Mouse (Mus musculus) embryo, embryonic 10.5 days (tissue): ENCODE measurements at regions not wholly inside any gene's neighbourhood (a gene's known extent, or its start where the extent isn't known, plus 50 kb on each side); places are given as distances from the start of the nearest gene placed in this dataset.
A peak's percentile ranks its signal among the peaks of the same experiment; 100 is the strongest.

ENCODE experiments used
- DNase-seq: peaks from one replicate; pipeline ENCODE4 v3.0.0-alpha.2; 2015; ENCODE audit warnings: low spot score

GRCm38 (mm10) chr13:31681571-31681970, 56.0 kb downstream of the Foxf2 start:
- no peak for DNase-seq

GRCm38 (mm10) chr13:31683311-31683710, 57.7 kb downstream of the Foxf2 start:
- no peak for DNase-seq

DNA sequence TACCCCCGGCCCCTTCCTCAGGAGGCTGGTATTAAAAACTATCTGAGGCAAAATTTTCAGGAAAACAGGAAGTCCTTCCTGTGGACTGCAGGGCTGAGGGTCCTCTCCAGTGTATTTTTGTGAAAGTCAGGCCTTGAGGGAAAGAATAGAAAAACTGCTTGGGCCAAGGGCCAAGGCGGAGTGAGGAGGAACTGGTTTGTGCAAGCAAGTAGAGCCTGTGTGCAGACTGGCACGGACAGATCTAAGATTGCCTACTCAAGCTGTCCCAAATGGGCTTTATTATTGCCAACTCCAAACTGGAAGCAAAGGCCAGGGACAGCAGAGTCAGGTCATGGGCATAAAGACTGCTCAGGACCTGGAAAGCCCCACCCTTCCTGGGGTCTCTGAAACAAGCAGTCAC, 62.9 kb downstream of the Foxf2 start:
- DNase-seq, result no peak

DNA sequence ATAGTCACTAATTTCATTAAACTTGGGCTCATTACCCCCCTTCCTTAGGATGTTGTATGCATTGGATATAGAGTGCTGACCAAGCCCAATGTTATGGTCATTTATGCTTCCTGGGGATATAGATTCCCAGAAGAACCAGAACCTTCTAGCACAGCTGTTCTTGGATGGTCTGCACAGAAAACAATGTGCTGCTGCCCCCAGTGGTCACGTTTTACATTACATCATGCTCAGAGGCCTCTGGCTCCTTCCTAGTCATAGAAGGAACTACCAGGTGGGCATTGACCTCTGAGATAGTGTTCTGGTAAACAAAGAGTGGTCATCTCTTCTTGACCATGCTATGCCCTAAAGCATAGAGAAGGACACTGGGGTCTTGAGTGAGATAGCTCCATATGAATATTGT, 63.7 kb downstream of the Foxf2 start:
- DNase-seq, result peak; percentile 54

DNA sequence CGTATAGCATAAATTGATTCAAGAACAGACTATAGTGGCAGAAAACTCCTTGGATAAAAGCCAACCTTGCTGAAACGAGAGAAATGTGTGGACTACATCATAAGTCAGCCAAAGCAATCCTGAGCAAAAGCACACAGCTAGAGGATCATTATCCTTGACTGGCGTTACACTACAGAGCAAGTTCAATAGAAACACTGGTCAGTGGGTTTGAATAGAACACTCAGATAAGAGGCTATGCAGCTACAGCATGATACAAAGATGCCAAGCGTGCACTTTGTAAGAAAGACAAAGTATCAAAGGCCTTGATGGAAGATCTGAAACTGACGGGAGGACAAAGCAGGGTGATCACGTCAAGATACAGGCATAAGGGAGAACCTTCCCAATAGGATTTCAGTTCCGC, 70.1 kb downstream of the Foxf2 start:
- DNase-seq, result no peak

DNA sequence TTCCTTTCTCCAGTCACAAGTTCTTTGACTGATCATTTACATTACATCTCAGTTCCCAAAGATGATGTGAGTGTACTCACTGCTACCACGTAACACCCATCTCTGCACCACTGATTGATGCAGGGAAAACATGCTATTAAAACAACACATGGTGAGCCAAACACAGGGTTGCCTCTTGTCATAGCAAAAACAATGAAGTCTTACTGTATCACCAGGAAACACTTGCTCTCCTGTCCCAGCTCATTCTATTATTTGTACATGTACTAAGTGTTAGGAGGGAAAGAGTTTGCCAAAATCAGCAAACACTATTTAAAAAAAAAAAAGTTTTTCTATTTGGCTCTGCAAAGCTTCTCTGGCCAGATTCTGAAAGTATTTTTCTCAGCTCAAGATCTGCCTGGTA, 78.6 kb downstream of the Foxf2 start:
- DNase-seq, result no peak

DNA sequence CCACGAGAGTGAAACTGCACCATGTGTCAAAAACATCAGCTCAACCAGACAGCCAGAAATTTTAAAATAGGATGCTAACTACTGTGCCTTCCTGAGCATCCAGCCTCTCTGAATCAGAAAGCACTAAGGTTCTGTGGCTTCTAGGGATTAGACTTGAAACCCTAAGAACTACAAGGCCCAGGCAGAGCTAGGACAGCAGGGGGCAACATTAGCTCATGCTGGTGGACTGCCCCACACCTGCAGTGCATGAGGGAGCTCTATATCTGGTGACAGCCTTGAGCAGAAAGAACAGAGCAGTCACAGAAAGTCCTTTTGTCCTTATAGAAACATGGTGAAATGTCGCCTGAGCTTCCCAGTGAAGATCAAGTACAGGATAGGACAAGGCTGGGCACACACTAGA, 79.8 kb downstream of the Foxf2 start:
- DNase-seq, result peak; percentile 49

GRCm38 (mm10) chr13:31710681-31711080, 85.1 kb downstream of the Foxf2 start:
- DNase-seq, result peak; percentile 30

DNA sequence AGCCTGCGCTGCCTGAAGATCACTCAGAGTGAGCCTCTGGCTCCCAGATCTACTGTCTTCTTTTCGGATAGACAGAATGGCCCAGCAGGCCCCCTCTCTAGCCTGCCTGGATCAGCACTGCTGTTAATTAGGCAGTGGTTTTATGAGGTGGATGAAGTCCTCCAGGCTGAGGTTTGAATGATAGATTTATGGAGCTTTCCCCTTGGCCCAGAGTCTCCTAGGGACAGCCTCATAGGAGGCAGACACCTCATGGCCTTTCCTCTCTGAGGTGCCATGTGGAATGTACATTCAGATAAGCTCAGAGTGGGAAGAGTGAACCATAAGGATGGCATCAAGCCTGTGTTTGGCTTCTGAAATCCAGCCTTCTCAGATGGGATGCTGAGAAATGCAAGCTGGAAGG, 90.1 kb downstream of the Foxf2 start:
- no peak for DNase-seq

DNA sequence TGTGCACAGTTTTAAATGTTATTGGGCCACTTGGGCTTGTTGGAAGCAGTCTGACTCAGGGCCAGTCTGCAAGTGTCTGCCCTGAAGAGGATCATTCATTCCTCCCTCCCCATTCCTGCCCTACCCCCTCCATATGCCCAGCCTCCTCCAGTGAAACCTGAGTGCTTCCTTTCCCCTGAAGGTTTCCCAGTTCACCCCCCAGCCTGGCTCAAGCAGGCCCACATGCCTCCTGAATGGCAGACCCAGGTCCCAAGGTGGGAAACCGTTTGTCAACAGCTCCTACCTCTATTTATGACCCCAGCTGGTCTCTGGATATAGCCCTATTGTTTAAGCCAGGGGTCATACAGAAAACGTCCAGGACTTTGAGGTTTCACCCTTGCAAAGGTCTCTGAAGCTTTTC, 89.7 kb upstream of the Foxc1 start:
- peak; percentile 15 for DNase-seq

GRCm38 (mm10) chr13:31720731-31721130, 85.7 kb upstream of the Foxc1 start:
- no peak for DNase-seq

- DNase-seq, result no peak
Observed at GRCm38 (mm10) chr13:31728862-31729261, 77.6 kb upstream of the Foxc1 start.

DNA sequence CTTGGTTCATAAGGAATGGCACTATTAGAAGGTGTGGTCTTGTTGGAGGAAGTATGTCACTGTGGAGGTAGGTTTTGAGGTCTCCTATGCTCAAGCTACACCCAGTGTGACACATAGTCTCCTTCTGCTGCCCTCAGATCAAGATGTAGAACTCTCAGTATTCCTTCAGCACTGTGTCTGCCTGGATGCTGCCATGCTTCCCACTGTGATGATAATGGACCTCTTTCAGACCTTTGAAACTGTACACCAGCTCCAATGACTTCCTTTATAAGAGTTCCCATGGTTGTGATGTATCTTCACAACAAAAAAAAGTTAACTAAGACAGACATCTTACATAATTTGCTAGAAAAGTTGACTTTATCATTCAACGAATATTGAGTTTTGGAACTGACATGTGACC, 60.2 kb upstream of the Foxc1 start:
- DNase-seq, result no peak
